Mouse (Mus musculus): ENCODE results near the gene Slc6a18.

DNA sequence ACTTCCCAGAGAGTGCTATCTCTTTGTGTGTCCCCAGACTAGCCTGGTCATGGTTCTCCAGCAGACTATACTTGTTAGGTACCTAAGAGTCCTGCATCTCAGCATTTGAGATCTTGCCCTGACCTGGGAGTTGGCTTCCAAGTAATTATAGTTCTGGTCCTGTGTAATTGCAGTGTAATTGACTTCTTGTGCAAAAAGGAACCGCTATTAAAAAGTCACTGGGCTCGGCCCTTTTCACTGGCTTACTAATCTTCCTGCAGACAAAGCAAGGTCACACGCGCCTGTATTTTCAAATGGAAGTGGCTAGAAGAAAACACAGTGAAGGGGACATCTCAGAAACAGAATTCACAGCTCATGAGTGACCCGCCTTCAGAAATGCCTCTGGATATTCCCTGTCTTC lies 34.0 kb upstream of the Slc6a18 start:
- TF ChIP-seq CTCF (IDR thresholded peaks at IDR 0.05) (no peak), EP300 (IDR thresholded peaks at IDR 0.05; ENCODE audit: insufficient read depth, low read depth, low read length) (no peak), POLR2A (IDR thresholded peaks at IDR 0.05; ENCODE audit: insufficient read depth, low read depth, low read length) (no peak)

Data from heart, adult 2 months (tissue).